Mouse (Mus musculus) MEL (cell line): Measurements from ENCODE around the gene Csnk1g2. TPM values are rescaled to one million over a fixed set of nuclear protein-coding genes. Genes with fewer than 3 reads are reported as not detected.

Experiments used
- DNase-seq: peaks from one replicate; pipeline ENCODE4 v3.0.0; 2011; ENCODE audit warnings: low read depth, low spot score
- H3K27ac ChIP-seq: 2 replicates; pipeline ENCODE4 v1.5.1; 2012; ENCODE audit warnings: low read depth, mild to moderate bottlenecking, control low read depth, low read length, moderate library complexity; ENCODE audit not compliant: control insufficient read depth
- H3K27me3 ChIP-seq, 2 experiments: fragments of 150-350 bp in 1 of 2; sonication (generic) in 1 of 2; 2 replicates each; pipeline ENCODE4 v1.6.1; 2012; ENCODE audit warnings: low read length in 2 of 2, mild to moderate bottlenecking in 2 of 2, improper control_type of control experiment in 1 of 2, moderate library complexity in 1 of 2; ENCODE audit not compliant: insufficient read depth in 2 of 2, control insufficient read depth in 1 of 2
- H3K36me3 ChIP-seq, 2 experiments: 2 replicates each; pipeline ENCODE4 v1.6.1; 2012 to 2014; ENCODE audit warnings: low read length in 2 of 2, improper control_type of control experiment in 1 of 2, inconsistent platforms in 1 of 2, mild to moderate bottlenecking in 1 of 2; ENCODE audit not compliant: insufficient read depth in 2 of 2, control insufficient read depth in 1 of 2
- H3K4me1 ChIP-seq, 2 experiments: fragments of 150-350 bp in 1 of 2; sonication (generic) in 1 of 2; 2 replicates each; pipeline ENCODE4 v1.6.1; 2012; ENCODE audit warnings: low read length in 2 of 2, improper control_type of control experiment in 1 of 2, mild to moderate bottlenecking in 1 of 2; ENCODE audit not compliant: insufficient read depth in 2 of 2, control insufficient read depth in 1 of 2
- H3K4me3 ChIP-seq, 2 experiments: fragments of 150-350 bp in 1 of 2; sonication (generic) in 1 of 2; 2 replicates each; pipeline ENCODE4 v1.5.1; 2012; ENCODE audit warnings: low read depth in 2 of 2, low read length in 2 of 2, mild to moderate bottlenecking in 2 of 2, moderate library complexity in 2 of 2, control low read depth in 1 of 2, improper control_type of control experiment in 1 of 2; ENCODE audit not compliant: control insufficient read depth in 1 of 2, insufficient read depth in 1 of 2
- H3K79me2 ChIP-seq: 2 replicates; pipeline ENCODE4 v1.6.1; 2012; ENCODE audit warnings: mild to moderate bottlenecking, low read length, moderate library complexity; ENCODE audit not compliant: control insufficient read depth, poor library complexity, insufficient read depth
- H3K9ac ChIP-seq: 2 replicates; pipeline ENCODE4 v1.6.1; 2012; ENCODE audit warnings: low read depth, mild to moderate bottlenecking, control low read depth, low read length, moderate library complexity; ENCODE audit not compliant: control insufficient read depth, poor library complexity, severe bottlenecking
- H3K9me3 ChIP-seq: fragments of 150-350 bp; sonication (generic); replicated peaks from 2 replicates; pipeline ENCODE4 v1.6.1; 2012; ENCODE audit warnings: mild to moderate bottlenecking, low read length, improper control_type of control experiment, moderate library complexity; ENCODE audit not compliant: insufficient read depth
- BHLHE40 ChIP-seq: IDR thresholded peaks from 2 replicates; pipeline ENCODE4 v1.6.1; 2012; ENCODE audit warnings: low read depth, mild to moderate bottlenecking, inconsistent platforms, low read length, improper control_type of control experiment, borderline replicate concordance
- CHD1 ChIP-seq: IDR thresholded peaks from 2 replicates; pipeline ENCODE4 v1.6.1; 2012; ENCODE audit warnings: low read depth, mild to moderate bottlenecking, inconsistent platforms, low read length, improper control_type of control experiment
- CHD2 ChIP-seq: IDR thresholded peaks from 2 replicates; pipeline ENCODE4 v1.6.1; 2011; ENCODE audit warnings: low read length, improper control_type of control experiment
- CTCF ChIP-seq, 3 experiments: IDR thresholded peaks in 2 of 3; conservative IDR thresholded peaks in 1 of 3; 2 replicates each; pipeline ENCODE4 v1.5.1; 2011 to 2012; ENCODE audit warnings: low read length in 3 of 3, low read depth in 2 of 3, mild to moderate bottlenecking in 2 of 3, improper control_type of control experiment in 1 of 3, inconsistent platforms in 1 of 3, mixed read lengths in 1 of 3, moderate library complexity in 1 of 3; ENCODE audit not compliant: control insufficient read depth in 1 of 3, insufficient read depth in 1 of 3, poor library complexity in 1 of 3, severe bottlenecking in 1 of 3
- E2F4 ChIP-seq: IDR thresholded peaks from 2 replicates; pipeline ENCODE4 v1.6.1; 2011; ENCODE audit warnings: low read depth, low read length, improper control_type of control experiment, borderline replicate concordance
- EP300 ChIP-seq, 2 experiments: IDR thresholded peaks; 2 replicates each; pipeline ENCODE4 v1.6.1; 2011; ENCODE audit warnings: improper control_type of control experiment in 2 of 2, low read length in 2 of 2, low read depth in 1 of 2, mild to moderate bottlenecking in 1 of 2
- ETS1 ChIP-seq: IDR thresholded peaks from 2 replicates; pipeline ENCODE4 v1.6.1; 2012; ENCODE audit warnings: low read depth, mild to moderate bottlenecking, inconsistent platforms, low read length, improper control_type of control experiment, moderate library complexity
- GABPA ChIP-seq: IDR thresholded peaks from 2 replicates; pipeline ENCODE4 v1.6.1; 2012; ENCODE audit warnings: low read depth, mild to moderate bottlenecking, inconsistent platforms, low read length, improper control_type of control experiment, moderate library complexity
- GATA1 ChIP-seq: IDR thresholded peaks from 2 replicates; pipeline ENCODE4 v1.6.1; 2011; ENCODE audit warnings: low read depth, low read length, improper control_type of control experiment
- HCFC1 ChIP-seq: IDR thresholded peaks from 2 replicates; pipeline ENCODE4 v1.6.1; 2012; ENCODE audit warnings: low read depth, mild to moderate bottlenecking, inconsistent platforms, low read length, improper control_type of control experiment, moderate library complexity
- JUND ChIP-seq: IDR thresholded peaks from 2 replicates; pipeline ENCODE4 v1.6.1; 2011; ENCODE audit warnings: low read depth, mild to moderate bottlenecking, improper control_type of control experiment, low read length
- KAT2A ChIP-seq: conservative IDR thresholded peaks from 2 replicates; pipeline ENCODE4 v1.6.1; 2012; ENCODE audit warnings: low read depth, low read length, improper control_type of control experiment, inconsistent platforms
- MAFK ChIP-seq: IDR thresholded peaks from 2 replicates; pipeline ENCODE4 v1.6.1; 2011; ENCODE audit warnings: low read depth, mild to moderate bottlenecking, low read length, improper control_type of control experiment, borderline replicate concordance
- MAX ChIP-seq: IDR thresholded peaks from 2 replicates; pipeline ENCODE4 v1.6.1; 2011; ENCODE audit warnings: low read length, improper control_type of control experiment
- MAZ ChIP-seq: IDR thresholded peaks from 2 replicates; pipeline ENCODE4 v1.6.1; 2012; ENCODE audit warnings: low read depth, mild to moderate bottlenecking, inconsistent platforms, low read length, improper control_type of control experiment
- MEF2A ChIP-seq: IDR thresholded peaks from 2 replicates; pipeline ENCODE4 v1.6.1; 2014; ENCODE audit warnings: low read depth, mild to moderate bottlenecking, inconsistent platforms, low read length, improper control_type of control experiment; ENCODE audit not compliant: poor library complexity, insufficient replicate concordance, severe bottlenecking; ENCODE audit errors: extremely low read depth
- MYB ChIP-seq: IDR thresholded peaks from 2 replicates; pipeline ENCODE4 v1.6.1; 2011; ENCODE audit warnings: mild to moderate bottlenecking, low read depth, low read length, improper control_type of control experiment
- MYC ChIP-seq: IDR thresholded peaks from 2 replicates; pipeline ENCODE4 v1.6.1; 2011; ENCODE audit warnings: low read depth, mild to moderate bottlenecking, low read length, improper control_type of control experiment, moderate library complexity
- NELFE ChIP-seq: IDR thresholded peaks from 2 replicates; pipeline ENCODE4 v1.6.1; 2011; ENCODE audit warnings: low read depth, low read length, improper control_type of control experiment
- NRF1 ChIP-seq: IDR thresholded peaks from 2 replicates; pipeline ENCODE4 v1.6.1; 2014; ENCODE audit warnings: low read depth, mild to moderate bottlenecking, inconsistent platforms, low read length, improper control_type of control experiment, moderate library complexity; ENCODE audit not compliant: poor library complexity, insufficient read depth, severe bottlenecking
- POLR2A ChIP-seq, 2 experiments: IDR thresholded peaks; 2 replicates each; pipeline ENCODE4 v1.6.1; 2011 to 2012; ENCODE audit warnings: low read length in 2 of 2, mild to moderate bottlenecking in 2 of 2, control low read depth in 1 of 2, improper control_type of control experiment in 1 of 2, low read depth in 1 of 2, moderate library complexity in 1 of 2; ENCODE audit not compliant: control insufficient read depth in 1 of 2, insufficient read depth in 1 of 2, poor library complexity in 1 of 2
- POLR2AphosphoS2 ChIP-seq: IDR thresholded peaks from 2 replicates; pipeline ENCODE4 v1.6.1; 2011; ENCODE audit warnings: low read length, improper control_type of control experiment
- POLR2AphosphoS5 ChIP-seq: IDR thresholded peaks from 2 replicates; pipeline ENCODE4 v1.6.1; 2012; ENCODE audit warnings: low read depth, borderline replicate concordance, mild to moderate bottlenecking, inconsistent platforms, low read length, moderate library complexity, mixed read lengths
- RAD21 ChIP-seq: IDR thresholded peaks from 2 replicates; pipeline ENCODE4 v1.6.1; 2011; ENCODE audit warnings: mild to moderate bottlenecking, low read depth, low read length, improper control_type of control experiment
- RCOR1 ChIP-seq: IDR thresholded peaks from 2 replicates; pipeline ENCODE4 v1.6.1; 2012; ENCODE audit warnings: low read depth, mild to moderate bottlenecking, inconsistent platforms, low read length, improper control_type of control experiment
- SIN3A ChIP-seq: IDR thresholded peaks from 2 replicates; pipeline ENCODE4 v1.6.1; 2012; ENCODE audit warnings: low read length, improper control_type of control experiment, inconsistent platforms
- SMC3 ChIP-seq: IDR thresholded peaks from 2 replicates; pipeline ENCODE4 v1.6.1; 2011; ENCODE audit warnings: low read depth, low read length, improper control_type of control experiment
- TAL1 ChIP-seq: IDR thresholded peaks from 2 replicates; pipeline ENCODE4 v1.6.1; 2012; ENCODE audit warnings: mild to moderate bottlenecking, inconsistent platforms, low read length, moderate library complexity, mixed read lengths
- TBP ChIP-seq: IDR thresholded peaks from 2 replicates; pipeline ENCODE4 v1.8.0; 2011; ENCODE audit warnings: low read depth, low read length, improper control_type of control experiment
- TCF12 ChIP-seq: IDR thresholded peaks from 2 replicates; pipeline ENCODE4 v1.6.1; 2014; ENCODE audit warnings: low read depth, mild to moderate bottlenecking, inconsistent platforms, low read length, improper control_type of control experiment, moderate library complexity
- UBTF ChIP-seq: IDR thresholded peaks from 2 replicates; pipeline ENCODE4 v1.6.1; 2012; ENCODE audit warnings: low read depth, mild to moderate bottlenecking, inconsistent platforms, low read length, improper control_type of control experiment, moderate library complexity, borderline replicate concordance; ENCODE audit not compliant: insufficient read depth
- USF1 ChIP-seq: IDR thresholded peaks from 2 replicates; pipeline ENCODE4 v1.6.1; 2014; ENCODE audit warnings: low read depth, mild to moderate bottlenecking, inconsistent platforms, low read length, improper control_type of control experiment, moderate library complexity
- USF2 ChIP-seq, 2 experiments: IDR thresholded peaks; 2 replicates each; pipeline ENCODE4 v1.6.1; 2011 to 2012; ENCODE audit warnings: improper control_type of control experiment in 2 of 2, low read length in 2 of 2, borderline replicate concordance in 1 of 2, inconsistent platforms in 1 of 2, low read depth in 1 of 2, mild to moderate bottlenecking in 1 of 2; ENCODE audit not compliant: insufficient read depth in 1 of 2
- ZC3H11A ChIP-seq: IDR thresholded peaks from 2 replicates; pipeline ENCODE4 v1.6.1; 2012; ENCODE audit warnings: low read depth, mild to moderate bottlenecking, inconsistent platforms, low read length, improper control_type of control experiment
- ZKSCAN1 ChIP-seq: IDR thresholded peaks from 2 replicates; pipeline ENCODE4 v1.6.1; 2012; ENCODE audit warnings: low read depth, mild to moderate bottlenecking, inconsistent platforms, low read length, improper control_type of control experiment, moderate library complexity
- ZMIZ1 ChIP-seq: IDR thresholded peaks from 2 replicates; pipeline ENCODE4 v1.6.1; 2012; ENCODE audit warnings: low read depth, mild to moderate bottlenecking, inconsistent platforms, low read length, improper control_type of control experiment, moderate library complexity
- ZNF384 ChIP-seq: IDR thresholded peaks from 2 replicates; pipeline ENCODE4 v1.6.1; 2012; ENCODE audit warnings: low read depth, mild to moderate bottlenecking, inconsistent platforms, low read length, improper control_type of control experiment
- polyA plus RNA-seq, 2 experiments: library from polyadenylated mRNA; stranded (reverse) in 1 of 2; unstranded in 1 of 2; fragments of >175 nt in 1 of 2; fragments of >200 nt in 1 of 2; gene quantifications; 2 replicates each; pipeline versions ENCODE4 v1.2.1 to v1.2.4; 2012; ENCODE audit warnings: low replicate concordance in 2 of 2, low read depth in 1 of 2; ENCODE audit not compliant: insufficient read length in 2 of 2, insufficient read depth in 1 of 2, missing spikeins in 1 of 2
- total RNA-seq: library from RNA; depleted of rRNA; stranded (reverse); fragments of 300-350 nt; gene quantifications from 2 replicates; pipeline ENCODE4 v1.2.3, GENCODE M21; 2012

The Csnk1g2 gene
- total and polyA plus RNA-seq, 3 experiments: 132 to 231 TPM; not detected in 1

DNA sequence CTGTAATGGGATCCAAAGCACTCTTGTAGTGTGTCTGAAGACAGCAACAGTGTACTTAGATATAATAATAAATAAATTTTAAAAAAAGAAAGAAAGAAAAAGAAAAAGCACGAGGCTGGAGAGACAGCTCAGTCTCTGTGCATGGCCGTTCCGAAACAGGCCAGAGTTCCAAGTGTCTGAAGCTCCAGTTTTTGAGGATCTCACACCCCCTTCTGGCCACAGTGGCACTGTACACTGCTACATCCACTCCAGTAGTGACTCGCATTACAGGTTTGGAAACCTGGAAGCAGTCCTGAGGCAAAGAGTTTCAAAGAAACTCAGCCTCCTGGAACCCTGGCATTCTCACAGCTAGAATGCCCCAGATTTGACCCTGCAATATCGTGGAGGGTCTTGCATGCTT lies 65.2 kb downstream of the Csnk1g2 start:
- H3K79me2 ChIP-seq: no peaks in the 10 kb centered on the region
- DNase-seq: peak; percentile 77
- peaks cover 5 to 21% of the 10 kb centered on the region in 2 experiments; a peak in 3 of 4 replicates for H3K36me3 ChIP-seq

More for the DNA sequence above, 65.2 kb downstream of the Csnk1g2 start:
- no peaks in the 10 kb centered on the region for H3K27me3 ChIP-seq
- TF ChIP-seq EP300 (IDR thresholded peaks at IDR 0.05; ENCODE audit: low read depth in 1 of 2, low read length in 2 of 2) (no peak), TCF12 (no peak), NELFE (no peak), ZKSCAN1 (no peak), CTCF (IDR thresholded peaks at IDR 0.05 in 2 of 3, conservative IDR thresholded peaks at IDR 0.05 in 1 of 3; ENCODE audit: control insufficient read depth in 1 of 3, insufficient read depth in 1 of 3, low read depth in 2 of 3, low read length in 3 of 3, poor library complexity in 1 of 3, severe bottlenecking in 1 of 3) (peak; percentile 52 to 75 (median 67)), SMC3 (peak; percentile 70), SIN3A (0 out of 2 replicates have a peak, but pooled peaks have one; percentile 36), HCFC1 (no peak), GABPA (no peak), USF1 (no peak), NRF1 (no peak), ZMIZ1 (no peak), TBP (no peak), POLR2AphosphoS5 (no peak), E2F4 (no peak), GATA1 (no peak), POLR2AphosphoS2 (no peak), JUND (no peak), USF2 (IDR thresholded peaks at IDR 0.05; ENCODE audit: borderline replicate concordance in 1 of 2, insufficient read depth in 1 of 2, low read depth in 1 of 2, low read length in 2 of 2) (no peak), MAX (no peak), CHD1 (no peak), ETS1 (no peak), MAFK (no peak), BHLHE40 (no peak), POLR2A (IDR thresholded peaks at IDR 0.05; ENCODE audit: control insufficient read depth in 1 of 2, insufficient read depth in 1 of 2, low read depth in 1 of 2, low read length in 2 of 2, poor library complexity in 1 of 2) (no peak), RAD21 (peak; percentile 79), UBTF (no peak), RCOR1 (no peak), ZC3H11A (peak; percentile 66), TAL1 (no peak), MYC (no peak), MAZ (no peak), MYB (no peak), ZNF384 (no peak), MEF2A (no peak), KAT2A (no peak), CHD2 (no peak)
- TF ChIP-seq, all 39 proteins: peak for 5
- H3K9ac ChIP-seq: no peak overlapping the region
- H3K27ac ChIP-seq: no peak overlapping the region
- H3K9me3 ChIP-seq: no peaks in the 10 kb centered on the region
- H3K4me1 ChIP-seq: peaks cover 10 to 28% of the 10 kb centered on the region in 2 experiments
- no peak overlapping the region for H3K4me3 ChIP-seq
